Mouse (Mus musculus): Measurements from ENCODE around the gene Polr2a. TPM values are rescaled to one million over a fixed set of nuclear protein-coding genes. Genes with fewer than 3 reads are reported as not detected.

Polr2a gene
- polyA plus RNA-seq, 1 experiment from 2014 or later = 23.5 TPM

DNA sequence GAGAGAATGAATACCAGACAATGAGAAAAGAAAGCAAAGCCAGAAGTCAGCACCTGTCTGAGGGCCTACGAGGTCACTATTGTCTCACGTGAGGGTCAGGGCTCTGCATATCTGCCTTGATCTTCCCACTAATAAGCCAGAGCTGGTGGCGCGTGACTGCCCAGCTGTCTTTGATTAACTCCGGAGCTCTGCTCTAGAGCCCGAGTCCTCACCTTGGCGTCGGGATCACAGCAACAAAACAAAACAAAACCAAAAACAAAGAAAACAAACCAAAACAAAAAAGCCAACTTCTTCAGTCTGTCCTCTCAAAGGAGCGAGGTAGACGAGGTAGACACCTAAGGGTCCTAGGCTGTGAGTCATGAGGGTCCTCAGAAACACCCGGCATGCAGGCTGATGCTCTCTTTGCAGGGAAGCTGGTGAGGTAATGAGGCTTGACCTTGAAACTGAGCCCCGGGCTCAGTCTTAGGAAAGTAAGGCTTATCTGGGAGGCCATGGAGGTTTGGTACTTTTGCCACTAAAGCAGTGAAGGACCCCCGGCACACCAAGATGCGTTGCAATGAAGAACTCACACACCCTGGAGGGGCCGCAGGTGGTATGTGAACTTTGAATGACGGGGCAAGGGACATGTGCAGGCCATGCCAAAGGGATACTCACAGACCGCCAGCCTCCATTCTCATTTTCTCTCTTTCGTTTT, 43.7 kb downstream of the Polr2a start:
- no peak overlapping the region for H3K4me2 ChIP-seq (ENCODE audit: low read depth, low read length)
- H3K9ac ChIP-seq (replicated peaks; ENCODE audit: low read depth, low read length) = no peak overlapping the region
- no peaks in the 10 kb centered on the region for H3K36me3 ChIP-seq (ENCODE audit: control insufficient read depth, insufficient read depth, low read length)
- H3K4me3 ChIP-seq (ENCODE audit: low read depth, low read length) = no peak overlapping the region
- no peaks in the 10 kb centered on the region for H3K4me1 ChIP-seq (ENCODE audit: control insufficient read depth, insufficient read depth, low read length)
- H3K27ac ChIP-seq (ENCODE audit: low read depth, low read length) = no peak overlapping the region
- no peaks in the 10 kb centered on the region for H3K9me3 ChIP-seq (ENCODE audit: control insufficient read depth, low read length)
- no peak for ATAC-seq (ENCODE audit: low read depth)
- H3K27me3 ChIP-seq (ENCODE audit: control insufficient read depth, insufficient read depth, low read length) = no peaks in the 10 kb centered on the region
- 86% methylated on average over 18 of the region's 18 CpGs for WGBS

DNA sequence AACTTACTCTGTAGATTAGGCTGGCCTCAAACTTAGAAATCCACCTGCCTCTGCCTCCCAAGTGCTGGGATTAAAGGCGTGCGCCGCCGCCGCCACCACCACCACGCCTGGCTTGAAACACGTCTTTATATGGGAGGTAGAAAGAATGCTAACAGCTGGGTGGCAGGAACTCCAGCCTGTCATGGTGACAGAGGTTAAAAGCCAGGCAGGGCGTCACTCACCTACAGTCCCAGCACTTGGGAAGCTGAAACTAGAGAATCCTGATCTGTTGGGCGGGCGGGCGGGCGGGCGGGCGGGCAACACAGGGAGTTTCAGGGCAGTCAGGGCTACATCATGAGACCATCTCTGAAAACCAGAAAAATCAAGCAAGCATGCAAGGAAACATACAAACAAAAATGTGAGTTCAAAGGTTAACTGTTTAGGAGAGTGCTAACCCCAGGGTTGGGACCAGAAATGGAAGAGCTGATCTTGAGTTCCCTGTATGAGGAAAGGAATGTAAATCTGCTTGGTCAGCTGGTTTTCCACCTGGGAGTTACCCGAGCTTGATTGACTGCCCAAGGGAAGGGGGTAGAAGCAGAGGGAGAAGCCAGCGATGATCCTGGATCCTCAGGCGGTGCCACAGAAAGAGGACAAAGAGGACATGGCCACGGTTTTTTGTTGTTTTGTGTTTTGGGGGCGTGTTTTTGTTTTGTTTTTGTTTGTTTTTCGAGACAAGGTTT, 45.3 kb downstream of the Polr2a start:
- Histone ChIP-seq H3K4me1 (ENCODE audit: control insufficient read depth, insufficient read depth, low read length) (no peaks in the 10 kb centered on the region), H3K36me3 (ENCODE audit: control insufficient read depth, insufficient read depth, low read length) (no peaks in the 10 kb centered on the region), H3K4me2 (ENCODE audit: low read depth, low read length) (no peak overlapping the region), H3K4me3 (ENCODE audit: low read depth, low read length) (no peak overlapping the region), H3K9ac (replicated peaks; ENCODE audit: low read depth, low read length) (no peak overlapping the region), H3K27me3 (ENCODE audit: control insufficient read depth, insufficient read depth, low read length) (no peaks in the 10 kb centered on the region), H3K9me3 (ENCODE audit: control insufficient read depth, low read length) (no peaks in the 10 kb centered on the region), H3K27ac (ENCODE audit: low read depth, low read length) (no peak overlapping the region)
- 78% methylated on average over 20 of the region's 20 CpGs for WGBS
- ATAC-seq (ENCODE audit: low read depth) = no peak

DNA sequence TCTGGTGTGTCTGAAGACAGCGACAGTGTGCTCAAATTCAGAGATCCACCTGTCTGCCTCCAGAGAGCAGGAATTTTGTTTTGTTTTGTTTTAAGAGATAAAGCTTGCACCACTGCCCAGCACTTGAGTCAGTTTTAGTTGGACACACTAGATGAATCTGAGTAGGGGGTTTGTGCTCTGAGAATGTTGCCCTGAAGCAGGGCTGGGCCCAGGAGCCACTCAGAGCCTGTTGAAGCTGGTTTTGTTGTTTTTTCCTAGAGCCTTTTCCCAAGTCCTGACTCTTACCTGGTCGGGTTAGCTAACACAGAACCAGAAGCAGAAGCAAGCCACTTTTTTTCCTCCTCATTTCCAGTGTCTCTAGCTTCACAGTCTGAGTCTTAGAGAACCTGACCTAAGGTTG, 47.4 kb downstream of the Polr2a start:
- Histone ChIP-seq H3K27me3 (ENCODE audit: control insufficient read depth, insufficient read depth, low read length) (no peaks in the 10 kb centered on the region), H3K27ac (ENCODE audit: low read depth, low read length) (no peak overlapping the region), H3K4me2 (ENCODE audit: low read depth, low read length) (no peak overlapping the region), H3K4me1 (ENCODE audit: control insufficient read depth, insufficient read depth, low read length) (no peaks in the 10 kb centered on the region), H3K9me3 (ENCODE audit: control insufficient read depth, low read length) (no peaks in the 10 kb centered on the region), H3K36me3 (ENCODE audit: control insufficient read depth, insufficient read depth, low read length) (no peaks in the 10 kb centered on the region), H3K9ac (replicated peaks; ENCODE audit: low read depth, low read length) (no peak overlapping the region), H3K4me3 (ENCODE audit: low read depth, low read length) (no peak overlapping the region)
- 79% methylated on average over 2 of the region's 2 CpGs for WGBS
- ATAC-seq (ENCODE audit: low read depth) = no peak

DNA sequence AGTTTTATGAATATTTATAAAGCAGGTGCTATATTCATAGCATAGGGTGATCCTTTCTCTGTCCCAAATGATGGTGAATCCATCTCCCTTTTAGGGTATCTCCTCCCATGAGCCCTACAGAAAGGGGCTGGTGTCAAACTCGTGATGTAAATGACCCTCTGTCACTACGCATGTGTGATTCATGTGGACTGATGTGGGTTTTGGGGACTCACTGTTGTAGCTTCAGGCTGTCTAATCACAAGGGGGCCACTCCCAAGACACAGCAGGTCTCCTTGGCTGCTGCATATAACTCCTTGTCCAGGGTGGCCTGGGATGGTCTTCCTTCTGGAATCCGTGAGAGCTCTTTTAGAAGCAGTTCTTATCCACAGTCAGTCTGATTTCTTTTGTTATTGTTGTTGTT, 48.0 kb downstream of the Polr2a start:
- no peak overlapping the region for H3K9ac ChIP-seq (replicated peaks; ENCODE audit: low read depth, low read length)
- H3K36me3 ChIP-seq (ENCODE audit: control insufficient read depth, insufficient read depth, low read length) = no peaks in the 10 kb centered on the region
- ATAC-seq (ENCODE audit: low read depth) = no peak
- WGBS = 80% methylated on average over 3 of the region's 3 CpGs
- no peaks in the 10 kb centered on the region for H3K4me1 ChIP-seq (ENCODE audit: control insufficient read depth, insufficient read depth, low read length)
- no peak overlapping the region for H3K4me3 ChIP-seq (ENCODE audit: low read depth, low read length)
- no peaks in the 10 kb centered on the region for H3K27me3 ChIP-seq (ENCODE audit: control insufficient read depth, insufficient read depth, low read length)
- no peak overlapping the region for H3K27ac ChIP-seq (ENCODE audit: low read depth, low read length)
- no peak overlapping the region for H3K4me2 ChIP-seq (ENCODE audit: low read depth, low read length)
- no peaks in the 10 kb centered on the region for H3K9me3 ChIP-seq (ENCODE audit: control insufficient read depth, low read length)

DNA sequence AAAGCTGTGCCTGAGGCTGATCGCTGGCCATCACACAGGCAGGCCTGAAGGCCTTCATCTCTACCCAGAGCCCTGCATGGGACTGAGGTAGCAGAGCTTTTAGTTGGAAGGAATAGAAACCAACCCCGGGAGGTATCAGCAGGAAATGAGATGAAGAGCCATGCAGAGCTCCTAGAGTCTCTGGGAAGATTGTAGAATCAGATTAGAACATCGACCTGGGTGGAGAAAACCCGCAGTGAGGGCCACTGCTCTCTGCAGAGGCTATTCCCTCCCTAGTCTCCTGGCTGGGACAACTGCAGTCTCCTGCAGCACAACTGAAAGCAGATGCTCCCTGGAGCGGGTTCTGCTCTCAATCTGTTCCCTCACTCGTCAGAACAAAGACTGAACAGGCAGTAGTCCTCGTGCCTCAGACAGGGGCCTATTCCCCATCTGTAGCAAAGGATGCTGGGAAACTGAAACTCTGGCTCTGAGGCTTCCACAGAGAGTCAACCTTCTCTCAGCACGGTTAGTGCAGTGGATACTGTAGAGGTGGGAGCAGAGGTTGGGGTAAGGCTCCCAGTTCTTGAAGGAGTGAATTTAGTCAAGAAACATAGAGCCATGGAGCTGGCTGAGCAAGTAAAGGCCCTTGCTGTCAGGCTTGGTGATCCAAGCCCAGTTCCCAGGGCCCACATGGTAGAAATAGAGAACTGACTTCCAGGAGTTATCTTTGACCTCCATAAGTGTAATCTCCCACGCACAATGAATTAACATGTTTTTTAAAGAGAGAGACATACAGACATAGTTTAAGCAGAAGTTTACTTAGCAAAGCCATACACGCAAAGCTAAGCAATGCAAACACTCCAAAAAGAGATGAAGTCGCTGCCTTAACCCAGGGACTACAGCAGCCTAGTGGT, 48.6 kb downstream of the Polr2a start:
- ATAC-seq (ENCODE audit: low read depth) = no peak
- 66% methylated on average over 11 of the region's 11 CpGs for WGBS
- H3K9me3 ChIP-seq (ENCODE audit: control insufficient read depth, low read length) = no peaks in the 10 kb centered on the region

DNA sequence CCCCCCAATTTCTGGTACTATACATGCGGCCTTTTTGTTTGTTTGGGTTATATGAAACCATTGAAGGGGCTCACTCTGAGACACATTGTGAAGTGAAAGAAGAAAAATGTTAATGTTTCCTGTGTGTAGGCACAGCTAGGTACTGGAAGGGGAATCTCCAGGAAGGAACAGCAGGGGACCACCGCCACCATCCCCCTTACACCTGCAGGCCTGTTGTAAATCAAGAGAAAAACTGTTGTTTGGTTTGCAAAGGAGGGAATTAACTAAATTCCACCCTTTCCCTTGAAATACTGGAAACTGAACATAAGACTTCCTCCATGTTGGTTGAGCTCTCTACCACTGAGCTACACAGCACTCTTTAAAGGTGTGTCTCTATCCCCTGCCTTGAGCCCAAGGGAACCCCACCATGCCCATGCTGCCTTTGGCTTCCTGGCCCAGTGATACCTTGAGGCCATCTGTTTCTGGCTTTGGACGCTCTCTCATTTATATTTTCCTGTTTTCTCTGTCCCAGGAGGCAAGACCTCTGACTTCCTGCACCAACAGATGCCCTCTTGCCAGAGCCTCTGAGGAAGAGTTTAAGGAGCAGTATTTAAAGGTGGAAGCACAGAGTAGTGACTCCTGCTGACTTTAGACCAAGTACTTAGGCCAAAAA, 49.7 kb downstream of the Polr2a start:
- Histone ChIP-seq H3K4me3 (ENCODE audit: low read depth, low read length) (no peak overlapping the region), H3K4me2 (ENCODE audit: low read depth, low read length) (no peak overlapping the region), H3K27ac (ENCODE audit: low read depth, low read length) (no peak overlapping the region), H3K9ac (replicated peaks; ENCODE audit: low read depth, low read length) (no peak overlapping the region), H3K9me3 (ENCODE audit: control insufficient read depth, low read length) (no peaks in the 10 kb centered on the region), H3K4me1 (ENCODE audit: control insufficient read depth, insufficient read depth, low read length) (no peaks in the 10 kb centered on the region), H3K36me3 (ENCODE audit: control insufficient read depth, insufficient read depth, low read length) (no peaks in the 10 kb centered on the region), H3K27me3 (ENCODE audit: control insufficient read depth, insufficient read depth, low read length) (no peaks in the 10 kb centered on the region)
- ATAC-seq (ENCODE audit: low read depth) = no peak
- 84% methylated on average over 3 of the region's 3 CpGs for WGBS

More for the DNA sequence above, 48.6 kb downstream of the Polr2a start:
- Histone ChIP-seq H3K27me3 (ENCODE audit: control insufficient read depth, insufficient read depth, low read length) (no peaks in the 10 kb centered on the region), H3K4me3 (ENCODE audit: low read depth, low read length) (no peak overlapping the region), H3K4me2 (ENCODE audit: low read depth, low read length) (no peak overlapping the region), H3K36me3 (ENCODE audit: control insufficient read depth, insufficient read depth, low read length) (no peaks in the 10 kb centered on the region), H3K4me1 (ENCODE audit: control insufficient read depth, insufficient read depth, low read length) (no peaks in the 10 kb centered on the region), H3K27ac (ENCODE audit: low read depth, low read length) (no peak overlapping the region), H3K9ac (replicated peaks; ENCODE audit: low read depth, low read length) (no peak overlapping the region)

DNA sequence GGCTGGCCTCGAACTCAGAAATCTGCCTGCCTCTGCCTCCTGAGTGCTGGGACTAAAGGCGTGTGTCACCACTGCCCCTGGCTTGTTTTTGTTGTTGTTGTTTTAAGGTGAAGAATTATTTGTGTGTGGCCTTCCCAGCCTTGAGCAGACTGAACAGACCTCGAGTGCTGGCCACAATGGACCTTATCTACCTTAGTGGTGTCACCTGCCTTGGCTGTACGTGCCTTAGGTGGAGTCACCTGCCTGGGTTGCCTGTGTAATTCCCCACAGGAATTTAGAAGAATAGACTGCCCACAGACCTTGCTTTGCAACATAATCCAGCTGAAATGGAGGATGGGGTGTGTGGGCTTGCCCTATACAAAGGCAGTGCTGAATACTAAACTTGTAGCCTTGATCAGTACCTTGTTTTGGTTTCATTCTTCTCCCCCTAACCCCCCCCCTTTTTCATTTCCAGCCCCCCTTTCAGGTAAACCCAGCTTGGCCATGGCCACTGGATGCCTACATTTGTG, 50.5 kb downstream of the Polr2a start:
- Histone ChIP-seq H3K9me3 (ENCODE audit: control insufficient read depth, low read length) (no peaks in the 10 kb centered on the region), H3K27ac (ENCODE audit: low read depth, low read length) (no peak overlapping the region), H3K36me3 (ENCODE audit: control insufficient read depth, insufficient read depth, low read length) (no peaks in the 10 kb centered on the region), H3K4me2 (ENCODE audit: low read depth, low read length) (no peak overlapping the region), H3K4me3 (ENCODE audit: low read depth, low read length) (no peak overlapping the region), H3K27me3 (ENCODE audit: control insufficient read depth, insufficient read depth, low read length) (no peaks in the 10 kb centered on the region), H3K4me1 (ENCODE audit: control insufficient read depth, insufficient read depth, low read length) (no peaks in the 10 kb centered on the region), H3K9ac (replicated peaks; ENCODE audit: low read depth, low read length) (no peak overlapping the region)
- no peak for ATAC-seq (ENCODE audit: low read depth)
- WGBS = 84% methylated on average over 4 of the region's 4 CpGs

DNA sequence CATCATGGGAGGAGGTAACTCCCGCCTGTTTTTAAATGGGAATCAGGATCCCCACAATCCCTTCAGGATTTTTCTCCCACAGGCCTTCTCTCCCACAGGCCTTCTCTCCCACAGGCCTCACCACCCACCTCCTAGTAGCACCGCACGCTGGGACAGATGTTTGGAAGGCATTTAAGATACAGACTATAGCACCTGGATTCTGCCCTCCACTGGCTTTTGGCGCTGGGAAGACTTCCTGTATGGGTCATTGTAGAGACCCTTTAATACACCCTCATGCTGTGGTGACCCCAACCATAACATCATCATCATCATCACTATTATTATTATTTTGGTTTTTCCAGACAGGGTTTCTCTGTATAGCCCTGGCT, 51.0 kb downstream of the Polr2a start:
- Histone ChIP-seq H3K4me2 (ENCODE audit: low read depth, low read length) (no peak overlapping the region), H3K27ac (ENCODE audit: low read depth, low read length) (no peak overlapping the region), H3K27me3 (ENCODE audit: control insufficient read depth, insufficient read depth, low read length) (no peaks in the 10 kb centered on the region), H3K9ac (replicated peaks; ENCODE audit: low read depth, low read length) (no peak overlapping the region), H3K36me3 (ENCODE audit: control insufficient read depth, insufficient read depth, low read length) (no peaks in the 10 kb centered on the region), H3K4me1 (ENCODE audit: control insufficient read depth, insufficient read depth, low read length) (no peaks in the 10 kb centered on the region), H3K9me3 (ENCODE audit: control insufficient read depth, low read length) (no peaks in the 10 kb centered on the region), H3K4me3 (ENCODE audit: low read depth, low read length) (no peak overlapping the region)
- no peak for ATAC-seq (ENCODE audit: low read depth)
- 92% methylated on average over 4 of the region's 4 CpGs for WGBS
